Mouse (Mus musculus) ovary, adult 10 weeks (tissue): Measurements from ENCODE around the gene Spryd7. TPM values are rescaled to one million over a fixed set of nuclear protein-coding genes. Genes with fewer than 3 reads are reported as not detected.

Experiments
- polyA plus RNA-seq: library from polyadenylated mRNA; stranded (reverse); fragments of 350-450 nt; fragmentation: Illumina TruSeq; extraction: RNeasy Lipid Tissue Mini Kit (QIAGEN cat#74804); gene quantifications from one replicate; pipeline ENCODE4 v1.2.3, GENCODE M21; 2014

The Spryd7 gene
- polyA plus RNA-seq = 73.2 TPM

DNA sequence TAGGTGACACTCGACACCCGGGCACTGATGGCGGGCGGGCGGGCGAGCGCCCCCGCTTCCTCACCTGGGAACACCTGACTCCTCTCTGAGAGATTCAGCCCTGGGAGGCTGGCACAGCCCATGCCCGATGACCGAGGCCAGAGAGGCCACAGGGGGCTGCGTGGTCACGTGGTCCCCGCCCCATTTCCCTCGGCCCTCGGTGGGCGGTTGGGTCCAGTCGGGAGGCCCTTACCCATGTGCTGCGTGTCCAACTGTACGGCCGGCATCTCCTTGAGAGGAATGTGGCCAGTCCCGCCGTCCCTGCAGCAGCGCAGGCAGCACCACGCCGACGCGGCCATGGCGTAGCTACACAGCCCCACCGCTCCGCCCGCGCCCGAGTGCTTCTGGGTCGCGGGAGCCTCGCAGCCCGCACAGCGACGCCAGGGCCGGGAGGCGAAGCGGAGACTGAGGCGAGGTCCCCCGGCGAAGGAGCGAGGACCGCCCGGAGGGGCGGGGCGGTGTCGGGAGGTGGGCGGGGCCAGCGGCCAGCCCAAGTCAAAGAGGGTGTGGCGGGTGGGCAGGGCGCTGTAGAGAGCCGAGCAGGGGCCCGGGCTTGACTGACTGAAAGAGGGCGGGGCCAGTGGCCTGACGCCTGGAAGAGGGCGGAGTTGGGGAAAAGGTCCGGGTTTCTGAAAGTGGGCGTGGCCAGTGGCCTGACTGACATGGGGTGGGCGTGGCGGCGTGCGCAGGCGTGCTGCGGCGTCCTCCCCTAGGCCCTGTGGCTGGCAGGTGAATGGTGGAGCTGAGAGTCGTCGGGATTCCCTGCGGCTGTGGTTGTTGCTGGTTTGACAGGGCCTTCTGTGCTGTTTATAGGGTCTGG is at the start of gene Spryd7:
Gene Spryd7, minus strand, starts transcription at position 598 of the 859 bp plus-strand sequence.

DNA sequence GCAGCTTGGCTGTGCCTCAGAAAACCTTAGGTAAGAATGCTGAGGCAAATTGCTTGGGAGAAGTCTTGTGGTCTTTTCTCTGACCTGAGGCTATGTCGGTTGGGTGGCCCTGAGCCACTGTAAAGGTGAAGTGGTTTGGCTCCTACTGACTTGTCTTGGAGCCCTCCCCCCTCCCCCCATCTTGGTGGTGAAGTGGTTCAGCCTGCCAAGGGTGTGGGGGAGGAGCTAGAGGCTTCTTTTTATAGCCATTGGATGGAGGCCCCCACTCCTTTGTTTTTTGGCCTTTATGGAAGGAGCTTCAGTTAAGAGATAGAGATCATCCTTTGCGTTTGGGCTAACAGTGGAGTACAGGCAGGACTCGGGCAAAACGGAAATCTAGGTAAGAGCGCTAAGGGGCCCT is 41.3 kb upstream of the Spryd7 start, which contains the start of gene Trim13:
Gene Trim13, plus strand, starts transcription at position 280 of the 400 bp plus-strand sequence.

Other genes with a start within 250 kb of the Spryd7 start
- 2.7 TPM for gene Arl11, start 247.1 kb downstream of the Spryd7 start, polyA plus RNA-seq
- 5.6 TPM for gene Ebpl, start 196.4 kb downstream of the Spryd7 start, polyA plus RNA-seq
- gene Kpna3, start 117.0 kb downstream of the Spryd7 start, polyA plus RNA-seq = 180 TPM
- gene Trim13, start 41.4 kb upstream of the Spryd7 start, polyA plus RNA-seq = 80.0 TPM
- gene Kcnrg, start 50.6 kb upstream of the Spryd7 start, polyA plus RNA-seq = 4.4 TPM